Mouse (Mus musculus) left cerebral cortex, postnatal 36 days (tissue): ENCODE results near the gene Ttc24. TPM values are rescaled to one million over a fixed set of nuclear protein-coding genes. Genes with fewer than 3 reads are reported as not detected.

ENCODE experiments used
- DNase-seq, 2 experiments: peaks; one replicate each; pipeline ENCODE4 v3.0.0; 2021 to 2022; ENCODE audit warnings: low spot score in 2 of 2, mixed read lengths in 1 of 2
- intact Hi-C: fragments of 180-260 bp; cut with DNase I; formaldehyde crosslinking; loops from one replicate; pipeline ENCODE4 v1.15.1; 2025
- total RNA-seq, 2 experiments: library from RNA; stranded (reverse); gene quantifications; 2 replicates each; pipeline ENCODE4 v1.2.3; 2021

Gene Ttc24
- total RNA-seq = not detected

GRCm38 (mm10) chr3:88078204-88078603 lies at the start of gene Ttc24:
Gene Ttc24, minus strand, starts transcription at chr3:88078304.
- DNase-seq = no peak
- intact Hi-C loops = no loop called here

- DNase-seq = no peak
- intact Hi-C loops = no loop called here
Observed at GRCm38 (mm10) chr3:88127636-88128035, 49.5 kb upstream of the Ttc24 start.

GRCm38 (mm10) chr3:88126181-88126580 lies 48.1 kb upstream of the Ttc24 start:
- no peak for DNase-seq
- intact Hi-C loops = no loop called here

GRCm38 (mm10) chr3:88125195-88125594 lies 47.1 kb upstream of the Ttc24 start:
- intact Hi-C loops = no loop called here
- DNase-seq = no peak

- intact Hi-C loops = no loop called here
- no peak for DNase-seq
Observed at GRCm38 (mm10) chr3:88121164-88122131, 43.3 kb upstream of the Ttc24 start.

- intact Hi-C loops = no loop called here
- no peak for DNase-seq
Observed at GRCm38 (mm10) chr3:88120117-88120651, 42.1 kb upstream of the Ttc24 start.

- DNase-seq = no peak
- intact Hi-C loops = no loop called here
Observed at GRCm38 (mm10) chr3:88114396-88114795, 36.3 kb upstream of the Ttc24 start.

GRCm38 (mm10) chr3:88109126-88109525 lies 31.0 kb upstream of the Ttc24 start:
- intact Hi-C loops = no loop called here
- no peak for DNase-seq

- intact Hi-C loops = no loop called here
- no peak for DNase-seq
Observed at GRCm38 (mm10) chr3:88106126-88106525, 28.0 kb upstream of the Ttc24 start.

- intact Hi-C loops = no loop called here
- DNase-seq = no peak
Observed at GRCm38 (mm10) chr3:88102611-88103010, 24.5 kb upstream of the Ttc24 start.

GRCm38 (mm10) chr3:88102196-88102595 lies 24.1 kb upstream of the Ttc24 start:
- intact Hi-C loops = no loop called here
- no peak for DNase-seq

- intact Hi-C loops = no loop called here
Observed at GRCm38 (mm10) chr3:88101736-88102135, 23.6 kb upstream of the Ttc24 start.

GRCm38 (mm10) chr3:88100251-88100650 lies 22.1 kb upstream of the Ttc24 start:
- intact Hi-C loops = no loop called here
- no peak for DNase-seq

More at GRCm38 (mm10) chr3:88101736-88102135, 23.6 kb upstream of the Ttc24 start:
- DNase-seq = no peak

GRCm38 (mm10) chr3:88097666-88098065 lies 19.6 kb upstream of the Ttc24 start:
- peak in 1 of 2 experiments; percentile 11 for DNase-seq
- intact Hi-C loops = no loop called here

- DNase-seq = no peak
- intact Hi-C loops = loop anchor here (5.0 kb wide), 1 partner anchor 78 kb away; no protein-coding TSS in a partner anchor
Observed at GRCm38 (mm10) chr3:88094126-88094525, 16.0 kb upstream of the Ttc24 start.

GRCm38 (mm10) chr3:88090616-88091015 lies 12.5 kb upstream of the Ttc24 start:
- DNase-seq = no peak
- intact Hi-C loops = loop anchor here (5.0 kb wide), 1 partner anchor 82 kb away; no protein-coding TSS in a partner anchor

GRCm38 (mm10) chr3:88090106-88090505 lies 12.0 kb upstream of the Ttc24 start:
- no peak for DNase-seq
- intact Hi-C loops = loop anchor here (5.0 kb wide), 1 partner anchor 82 kb away; no protein-coding TSS in a partner anchor

GRCm38 (mm10) chr3:88087688-88088087 lies 9.6 kb upstream of the Ttc24 start:
- DNase-seq = no peak
- intact Hi-C loops = loop anchor here (5.0 kb wide), 2 partner anchors 50 to 155 kb away; no protein-coding TSS in a partner anchor

GRCm38 (mm10) chr3:88085459-88085858 lies 7.4 kb upstream of the Ttc24 start:
- no peak for DNase-seq
- intact Hi-C loops = loop anchor here (5.0 kb wide), 2 partner anchors 52 to 157 kb away; no protein-coding TSS in a partner anchor

- DNase-seq = no peak
- intact Hi-C loops = no loop called here
Observed at GRCm38 (mm10) chr3:88084001-88084400, 5.9 kb upstream of the Ttc24 start.

GRCm38 (mm10) chr3:88082663-88083062 lies 4.6 kb upstream of the Ttc24 start:
- intact Hi-C loops = no loop called here
- DNase-seq = no peak
